Mouse (Mus musculus): ENCODE results near the gene Sema3b.

DNA sequence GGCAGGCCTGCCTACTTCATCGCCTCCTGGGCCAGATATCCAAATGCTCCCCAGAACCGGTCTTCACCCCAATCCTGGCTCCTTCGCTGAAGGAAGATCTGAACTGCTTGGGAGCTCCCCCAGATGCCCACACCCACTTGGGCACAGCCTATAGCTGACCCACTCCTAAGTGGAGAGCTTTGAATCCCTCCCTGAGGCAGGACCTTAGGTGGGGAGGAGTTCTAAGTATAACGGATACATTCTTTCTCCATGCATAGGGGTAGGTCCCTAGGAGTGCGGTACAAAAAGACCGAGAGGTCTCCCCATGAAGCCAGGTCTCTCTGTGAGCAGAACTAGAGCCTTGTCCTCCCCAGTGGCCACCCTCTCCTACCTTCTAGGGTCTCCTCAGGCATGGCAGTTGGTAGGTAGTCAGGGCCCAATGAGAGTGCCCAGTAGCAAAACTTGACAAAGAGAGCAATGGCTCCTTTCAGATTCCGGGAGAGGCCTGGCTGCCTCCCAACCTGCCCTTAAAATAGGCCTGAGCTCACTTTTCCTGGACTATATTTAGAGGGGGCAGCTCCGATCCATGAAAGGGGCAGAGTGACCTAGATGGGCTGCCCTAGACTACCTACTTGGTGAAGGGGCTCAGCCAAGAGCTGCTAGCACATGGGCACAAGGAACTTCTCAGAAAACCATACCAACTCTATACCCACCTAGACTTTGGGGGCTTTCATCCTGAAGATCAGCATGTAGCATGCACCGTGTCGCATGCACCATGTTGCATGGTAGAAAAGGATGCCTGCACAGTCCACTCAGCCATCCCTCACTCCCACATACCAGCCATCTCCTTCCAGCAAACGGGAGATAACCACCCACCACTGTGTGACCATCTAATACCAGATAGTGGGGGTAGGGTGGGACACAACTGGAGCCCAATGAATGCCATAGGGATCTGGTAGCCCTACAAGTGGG, 12.1 kb downstream of the Sema3b start:
- TF ChIP-seq CTCF (IDR thresholded peaks at IDR 0.05; ENCODE audit: low read depth, low read length) (no peak), POLR2A (IDR thresholded peaks at IDR 0.05; ENCODE audit: borderline replicate concordance, low read depth, low read length) (no peak)
